Mouse (Mus musculus) small intestine, adult 2 months (tissue): ENCODE measurements around the gene Lrrc29. TPM values are rescaled to one million over a fixed set of nuclear protein-coding genes. Genes with fewer than 3 reads are reported as not detected.

Experiments
- H3K27ac ChIP-seq: fragments of 200-500 bp; 2 replicates; pipeline ENCODE4 v1.5.1; 2012; ENCODE audit warnings: low read depth, low read length, control low read depth, inconsistent platforms; ENCODE audit not compliant: insufficient read depth
- H3K27me3 ChIP-seq: fragments of 200-500 bp; 2 replicates; pipeline ENCODE4 v1.6.1; 2012; ENCODE audit warnings: mild to moderate bottlenecking, moderate library complexity, low read length, inconsistent platforms; ENCODE audit not compliant: control insufficient read depth, insufficient read depth
- H3K36me3 ChIP-seq: fragments of 200-500 bp; 2 replicates; pipeline ENCODE4 v1.6.1; 2012; ENCODE audit warnings: mild to moderate bottlenecking, low read length, control low read depth, inconsistent platforms; ENCODE audit not compliant: control insufficient read depth, insufficient read depth
- H3K4me1 ChIP-seq: fragments of 200-500 bp; 2 replicates; pipeline ENCODE4 v1.6.1; 2012; ENCODE audit warnings: low read length, inconsistent platforms, mixed read lengths; ENCODE audit not compliant: control insufficient read depth, insufficient read depth, insufficient read length
- H3K4me3 ChIP-seq: fragments of 200-500 bp; 2 replicates; pipeline ENCODE4 v1.5.1; 2012; ENCODE audit warnings: low read depth, mild to moderate bottlenecking, control low read depth, inconsistent platforms, low read length, moderate library complexity
- CTCF ChIP-seq: fragments of 200-500 bp; IDR thresholded peaks from 2 replicates; pipeline ENCODE4 v1.5.1; 2012; ENCODE audit warnings: low read depth, mild to moderate bottlenecking, control low read depth, inconsistent platforms, low read length, moderate library complexity, mixed read lengths; ENCODE audit not compliant: insufficient replicate concordance, insufficient read length; ENCODE audit errors: extremely low read depth
- POLR2A ChIP-seq: fragments of 200-500 bp; IDR thresholded peaks from 2 replicates; pipeline ENCODE4 v1.6.1; 2012; ENCODE audit warnings: low read depth, mild to moderate bottlenecking, control low read depth, inconsistent platforms, low read length, moderate library complexity
- WGBS: fragments of 180-500 bp; shearing (Covaris S2); methylation state at CpG from one replicate; pipeline ENCODE4 v1.1.7; 2018; 5-methylcytosine and 5-hydroxymethylcytosine counted together
- polyA plus RNA-seq: library from polyadenylated mRNA; depleted of rRNA; stranded (reverse); fragments of >200 nt; gene quantifications from 2 replicates; pipeline ENCODE4 v1.2.3, GENCODE M21; 2012

Lrrc29 gene
- polyA plus RNA-seq, 1 experiment, result 6.9 TPM

GRCm38 (mm10) chr8:105288958-105289732 lies 36.9 kb downstream of the Lrrc29 start:
- H3K27me3 ChIP-seq, result no peaks in the 10 kb centered on the region; the same call in 1 of the 2 replicates
- TF ChIP-seq POLR2A (0 out of 2 replicates have a peak, but pooled peaks have one; percentile 13), CTCF (peak; percentile 8; the same call in 1 of the 2 replicates)
- H3K4me3 ChIP-seq, result peak overlapping the region; percentile 75
- WGBS, result 1% methylated on average over 53 of the region's 53 CpGs
- H3K27ac ChIP-seq, result peak overlapping the region; percentile 23; the same call in 1 of the 2 replicates
- H3K36me3 ChIP-seq, result no peaks in the 10 kb centered on the region
- H3K4me1 ChIP-seq, result peaks cover 12% of the 10 kb centered on the region

- TF ChIP-seq CTCF (no peak), POLR2A (no peak)
- Histone ChIP-seq H3K36me3 (no peaks in the 10 kb centered on the region), H3K27me3 (no peaks in the 10 kb centered on the region; the same call in 1 of the 2 replicates), H3K4me3 (no peak overlapping the region), H3K4me1 (peaks cover 13% of the 10 kb centered on the region), H3K27ac (no peak overlapping the region)
- 82% methylated on average over 5 of the region's 5 CpGs for WGBS
These were observed 37.8 kb downstream of the Lrrc29 start for GRCm38 (mm10) chr8:105288231-105288630.

- 92% methylated on average over 4 of the region's 4 CpGs for WGBS
- Histone ChIP-seq H3K4me3 (no peak overlapping the region), H3K36me3 (no peaks in the 10 kb centered on the region), H3K27ac (no peak overlapping the region), H3K4me1 (peaks cover 15% of the 10 kb centered on the region), H3K27me3 (no peaks in the 10 kb centered on the region; the same call in 1 of the 2 replicates)
- no peak for TF ChIP-seq CTCF
- TF ChIP-seq POLR2A, result no peak
These were observed 39.2 kb downstream of the Lrrc29 start for GRCm38 (mm10) chr8:105286907-105287306.

- WGBS, result 77% methylated on average over 12 of the region's 12 CpGs
- Histone ChIP-seq H3K27me3 (no peaks in the 10 kb centered on the region; the same call in 1 of the 2 replicates), H3K4me3 (no peak overlapping the region), H3K36me3 (no peaks in the 10 kb centered on the region), H3K27ac (no peak overlapping the region), H3K4me1 (peaks cover 12% of the 10 kb centered on the region)
- no peak for TF ChIP-seq POLR2A
- no peak for TF ChIP-seq CTCF
These were observed 40.6 kb downstream of the Lrrc29 start for GRCm38 (mm10) chr8:105285514-105285913.

DNA sequence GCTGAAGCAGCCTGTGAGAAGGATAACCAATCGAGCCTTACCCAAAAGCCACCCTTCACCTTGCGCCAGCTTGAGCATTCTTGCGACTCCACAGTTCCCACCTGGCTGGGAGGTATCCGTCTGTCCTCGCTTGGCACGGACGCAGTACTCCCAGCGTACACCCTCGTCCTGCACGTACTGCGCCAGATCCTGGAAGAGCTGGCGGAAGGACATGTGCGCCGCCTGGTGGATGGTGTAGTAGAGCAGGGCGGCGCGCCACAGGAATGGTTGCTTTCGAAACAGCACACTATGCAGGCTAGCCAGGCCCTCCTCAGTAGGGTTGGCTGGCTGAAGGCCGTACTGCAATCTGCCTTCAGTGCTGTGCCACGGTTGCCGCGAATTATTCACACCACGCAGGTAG lies 43.0 kb downstream of the Lrrc29 start:
- H3K27me3 ChIP-seq, result no peaks in the 10 kb centered on the region
- no peaks in the 10 kb centered on the region for H3K36me3 ChIP-seq
- H3K4me3 ChIP-seq, result peak overlapping the region; percentile 17; the same call in 1 of the 2 replicates
- 37% methylated on average over 23 of the region's 23 CpGs for WGBS
- H3K27ac ChIP-seq, result no peak overlapping the region
- H3K4me1 ChIP-seq, result peaks cover 13% of the 10 kb centered on the region; the same call in 1 of the 2 replicates
- peak; percentile 73 for TF ChIP-seq CTCF
- TF ChIP-seq POLR2A, result no peak

DNA sequence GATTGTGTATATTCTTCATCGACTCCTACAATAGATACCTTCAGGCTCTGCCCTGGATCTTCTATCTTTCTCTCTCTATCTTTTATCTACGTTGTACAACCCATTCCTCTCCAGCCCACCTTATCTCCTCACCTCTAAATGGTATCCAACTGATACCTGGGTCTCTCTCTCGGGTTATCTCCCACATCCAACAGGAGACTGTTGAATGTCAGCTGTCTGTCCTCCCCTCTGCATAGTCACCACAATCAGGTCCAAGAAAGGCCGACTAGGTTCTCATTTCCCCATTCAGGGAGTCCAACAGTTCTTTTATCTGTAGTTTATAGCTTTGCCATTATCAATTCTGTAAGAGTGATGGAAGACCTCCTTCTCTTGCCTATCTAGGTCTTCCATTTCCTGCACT lies 43.8 kb downstream of the Lrrc29 start:
- Histone ChIP-seq H3K4me3 (no peak overlapping the region), H3K27ac (no peak overlapping the region), H3K4me1 (peaks cover 13% of the 10 kb centered on the region; the same call in 1 of the 2 replicates), H3K27me3 (peaks cover 4% of the 10 kb centered on the region; the same call in 1 of the 2 replicates), H3K36me3 (no peaks in the 10 kb centered on the region)
- 88% methylated on average over 4 of the region's 4 CpGs for WGBS
- no peak for TF ChIP-seq CTCF
- TF ChIP-seq POLR2A, result no peak

DNA sequence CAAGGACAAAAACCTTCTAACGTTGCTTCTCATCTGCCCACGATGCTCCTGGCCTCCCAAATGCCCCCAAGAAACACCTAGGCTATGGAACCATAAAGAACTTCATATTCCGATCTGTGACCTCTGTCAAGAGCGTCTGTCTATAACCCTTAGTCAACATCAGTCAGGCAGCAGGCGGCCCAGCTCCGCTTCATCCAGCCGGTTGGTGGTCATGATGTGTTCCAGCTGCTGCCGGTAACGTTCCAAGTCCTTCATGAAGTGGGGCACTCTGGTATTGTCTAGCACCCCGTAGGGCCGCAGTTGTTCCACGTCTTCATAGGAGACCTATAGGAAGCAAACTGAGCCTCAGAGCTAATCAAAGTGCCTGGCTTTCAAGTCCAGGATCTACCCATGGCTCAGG lies 44.3 kb downstream of the Lrrc29 start:
- no peak for TF ChIP-seq POLR2A
- no peak for TF ChIP-seq CTCF
- H3K4me3 ChIP-seq, result no peak overlapping the region
- 92% methylated on average over 12 of the region's 12 CpGs for WGBS

More for the DNA sequence above, 44.3 kb downstream of the Lrrc29 start:
- no peaks in the 10 kb centered on the region for H3K36me3 ChIP-seq
- H3K27me3 ChIP-seq, result peaks cover 8% of the 10 kb centered on the region
- H3K4me1 ChIP-seq, result peaks cover 13% of the 10 kb centered on the region; the same call in 1 of the 2 replicates
- no peak overlapping the region for H3K27ac ChIP-seq
